Mouse (Mus musculus): Measurements from ENCODE around the gene Tubgcp3.

DNA sequence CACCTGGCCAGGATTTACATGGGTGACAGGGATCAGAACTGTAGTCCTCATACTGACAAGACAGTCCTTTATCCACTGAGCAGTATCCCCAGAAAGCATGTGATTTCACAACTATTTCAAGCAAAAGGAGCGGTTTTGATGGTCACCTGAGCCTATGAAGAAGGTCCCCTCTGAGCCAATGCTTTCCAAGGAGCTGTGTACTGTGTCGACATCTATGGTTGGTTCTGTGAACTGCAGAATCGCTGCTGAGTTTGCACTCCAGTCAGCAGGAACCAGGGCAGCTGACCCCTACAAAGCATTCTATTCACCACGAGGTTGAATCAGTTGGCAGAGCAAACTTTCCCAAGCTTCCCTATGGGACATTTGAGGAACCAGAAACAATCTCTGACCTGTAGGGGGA is 107.7 kb downstream of the Tubgcp3 start:
- TF ChIP-seq POLR2A (IDR thresholded peaks at IDR 0.05; ENCODE audit: extremely low read depth, insufficient read depth, low read length) (no peak), CTCF (IDR thresholded peaks at IDR 0.05; ENCODE audit: low read depth, low read length) (peak; percentile 37; the same call in 1 of the 2 replicates)
